Mouse (Mus musculus) cortical plate, adult 2 months (tissue): ENCODE measurements around the gene Slc50a1.

ENCODE experiments used
- CTCF ChIP-seq: fragments of 200-500 bp; IDR thresholded peaks from 2 replicates; pipeline ENCODE4 v1.5.1; 2011; ENCODE audit warnings: mild to moderate bottlenecking, control low read depth, low read length; ENCODE audit not compliant: insufficient read depth; ENCODE audit errors: extremely low read depth
- POLR2A ChIP-seq: fragments of 200-500 bp; IDR thresholded peaks from 2 replicates; pipeline ENCODE4 v1.6.1; 2011; ENCODE audit warnings: mild to moderate bottlenecking, low read length, control low read depth; ENCODE audit not compliant: insufficient read depth; ENCODE audit errors: extremely low read depth

GRCm38 (mm10) chr3:89308089-89308488 lies 37.7 kb upstream of the Slc50a1 start:
- TF ChIP-seq CTCF (peak; percentile 85), POLR2A (no peak)
